ENCODE assay signal across 8 mouse cellular contexts in the genomic region with DNA sequence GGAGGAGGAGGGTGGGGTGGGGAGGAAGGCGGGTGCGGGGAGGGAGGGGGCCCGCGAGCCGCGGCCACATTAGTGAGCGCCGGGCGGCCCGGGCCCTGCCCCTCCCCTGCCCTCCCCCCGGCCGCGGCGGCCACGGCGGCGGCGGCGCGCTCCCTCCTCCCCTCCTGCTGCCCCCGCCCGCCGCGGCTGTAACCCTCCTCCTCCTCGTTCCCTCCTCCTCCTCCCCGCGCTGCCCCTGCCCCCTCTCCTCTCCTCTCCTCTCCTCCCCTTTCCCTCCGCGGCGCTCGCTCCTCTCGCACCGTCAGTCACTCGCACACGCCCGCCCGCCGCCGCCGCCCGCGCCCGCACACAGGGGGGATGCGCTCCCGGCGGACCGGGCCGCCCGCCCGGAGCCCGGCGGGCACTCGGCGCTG. TPM values are rescaled to one million over a fixed set of nuclear protein-coding genes. Genes with fewer than 3 reads are reported as not detected.
DNase-seq lines count a peak whose midpoint lies in the region; ATAC-seq and TF ChIP-seq lines count a peak whose summit lies in the region.

No protein-coding gene starts in this region.

- peak overlapping the region; percentile 100 for H3K27ac ChIP-seq in heart, embryonic 13.5 days (replicated peaks)
- peak overlapping the region; percentile 93 for H3K27ac ChIP-seq in liver, embryonic 14.5 days
- peak overlapping the region; percentile 100 for H3K27ac ChIP-seq in neural tube, embryonic 11.5 days (ENCODE audit: low read depth, low read length)

- peak overlapping the region; percentile 100 for H3K9ac ChIP-seq in heart, embryonic 13.5 days
- H3K9ac ChIP-seq in liver, embryonic 14.5 days (replicated peaks), result peak overlapping the region; percentile 99
- peak overlapping the region; percentile 99 for H3K9ac ChIP-seq in neural tube, embryonic 11.5 days (ENCODE audit: low read length)

- H3K4me1 ChIP-seq in heart, embryonic 13.5 days, result peaks cover 37% of the 10 kb centered on the region
- H3K4me1 ChIP-seq in liver, embryonic 14.5 days (replicated peaks; ENCODE audit: control insufficient read depth in 2 of 2, insufficient read depth in 2 of 2, low read length in 1 of 2), result peaks cover 16 to 17% of the 10 kb centered on the region in 2 experiments
- H3K4me1 ChIP-seq in neural tube, embryonic 11.5 days (ENCODE audit: control insufficient read depth, insufficient read depth, low read length), result peaks cover 22% of the 10 kb centered on the region

- no peaks in the 10 kb centered on the region for H3K9me3 ChIP-seq in heart, embryonic 13.5 days
- H3K9me3 ChIP-seq in liver, embryonic 14.5 days (ENCODE audit: control insufficient read depth, low read length), result no peaks in the 10 kb centered on the region
- H3K9me3 ChIP-seq in neural tube, embryonic 11.5 days (ENCODE audit: control insufficient read depth, low read length), result no peaks in the 10 kb centered on the region

- ATAC-seq in erythroid progenitor cell, adult 5-6 weeks (replicated peaks; ENCODE audit: low FRiP score, poor library complexity, severe bottlenecking), result peak; percentile 53
- peak; percentile 68 for ATAC-seq in heart, embryonic 13.5 days (ENCODE audit: extremely low read depth, insufficient number of reproducible peaks, low FRiP score, low TSS enrichment)
- peak; percentile 67 for ATAC-seq in liver, embryonic 14.5 days (ENCODE audit: insufficient read depth)
- ATAC-seq in neural tube, embryonic 11.5 days (ENCODE audit: insufficient read depth, low FRiP score, low TSS enrichment), result peak; percentile 68

- no peaks in the 10 kb centered on the region for H3K27me3 ChIP-seq in heart, embryonic 13.5 days (replicated peaks)
- H3K27me3 ChIP-seq in liver, embryonic 14.5 days (ENCODE audit: control insufficient read depth, insufficient read depth, low read length), result no peaks in the 10 kb centered on the region
- H3K27me3 ChIP-seq in neural tube, embryonic 11.5 days (ENCODE audit: control insufficient read depth, insufficient read depth, low read length), result no peaks in the 10 kb centered on the region

- H3K4me3 ChIP-seq in heart, embryonic 13.5 days, result peak overlapping the region; percentile 100
- H3K4me3 ChIP-seq in liver, embryonic 14.5 days (ENCODE audit: insufficient read depth in 1 of 2, low read depth in 2 of 2, low read length in 2 of 2), result peak overlapping the region; percentile 87 to 92
- H3K4me3 ChIP-seq in neural tube, embryonic 11.5 days (ENCODE audit: low read depth, low read length), result peak overlapping the region; percentile 96

- H3K4me2 ChIP-seq in heart, embryonic 13.5 days, result peak overlapping the region; percentile 86
- peak overlapping the region; percentile 81 for H3K4me2 ChIP-seq in liver, embryonic 14.5 days (ENCODE audit: low read depth)
- H3K4me2 ChIP-seq in neural tube, embryonic 11.5 days (ENCODE audit: low read depth), result peak overlapping the region; percentile 35

- 1% methylated on average over 12 of the region's 54 CpGs for WGBS in heart, embryonic 13.5 days
- WGBS in liver, embryonic 14.5 days (ENCODE audit: insufficient replicate concordance), result under 1% methylated on average over 40 of the region's 54 CpGs
- WGBS in neural tube, embryonic 11.5 days, result 0% methylated on average over 15 of the region's 54 CpGs

- no peak for TF ChIP-seq EP300 in liver, embryonic 14.5 days (IDR thresholded peaks at IDR 0.05; ENCODE audit: low read depth)

- no peak for TF ChIP-seq CTCF in brain, embryonic 14.5 days (IDR thresholded peaks at IDR 0.05; ENCODE audit: borderline replicate concordance, extremely low read depth, insufficient read depth, insufficient read length)
- TF ChIP-seq CTCF in liver, embryonic 14.5 days (IDR thresholded peaks at IDR 0.05; ENCODE audit: low read depth), result no peak

- DNase-seq in CD4-positive helper T cell, adult 2 months (ENCODE audit: low read depth, low spot score), result peak; percentile 93
- DNase-seq in brain, embryonic 14.5 days (ENCODE audit: low read depth), result peak; percentile 96
- peak; percentile 94 for DNase-seq in kidney, postnatal 10 days
- peak in 2 of 3 experiments; percentile 72 to 75 for DNase-seq in liver, embryonic 14.5 days (ENCODE audit: low read depth in 3 of 3, low spot score in 3 of 3)
- DNase-seq in neural tube, embryonic 11.5 days (ENCODE audit: low spot score), result no peak
- peak; percentile 88 for DNase-seq in testis, postnatal 14 days (ENCODE audit: low spot score)

- H3K36me3 ChIP-seq in heart, embryonic 13.5 days, result peaks cover 6% of the 10 kb centered on the region; the same call in 1 of the 2 replicates
- peaks cover 10% of the 10 kb centered on the region for H3K36me3 ChIP-seq in liver, embryonic 14.5 days (replicated peaks; ENCODE audit: control insufficient read depth, insufficient read depth, low read depth)
- H3K36me3 ChIP-seq in neural tube, embryonic 11.5 days (ENCODE audit: control insufficient read depth, insufficient read depth, low read length), result no peaks in the 10 kb centered on the region

- peak; percentile 46; the same call in 1 of the 2 replicates for TF ChIP-seq POLR2A in brain, embryonic 14.5 days (IDR thresholded peaks at IDR 0.05; ENCODE audit: borderline replicate concordance, extremely low read depth, insufficient read depth, insufficient read length, poor library complexity, severe bottlenecking)

RNA-seq across cellular contexts. Expression of gene Sp3, which starts 0.6 kb away (rescaled TPM):
- polyA plus RNA-seq in brain, embryonic 14.5 days (2012; rRNA removed), result 40.7 and 41.7 TPM in 2 replicates
- total RNA-seq in erythroid progenitor cell, adult 5-6 weeks (2015; ENCODE audit: low replicate concordance), result 188 and 216 TPM in 2 replicates
- 249 and 271 TPM in 2 replicates for total RNA-seq in erythroid progenitor cell, adult 5-6 weeks (2017; ENCODE audit: low replicate concordance)
- 30.5 and 31.0 TPM in 2 replicates for polyA plus RNA-seq in heart, embryonic 13.5 days (2015; fragmentation: Nextera tagmentation; extraction: Ambion mirVana)
- polyA plus RNA-seq in liver, embryonic 14.5 days (2012; rRNA removed), result 13.1 and 19.0 TPM in 2 replicates
- 35.0 and 36.2 TPM in 2 replicates for polyA plus RNA-seq in liver, embryonic 14.5 days (2014; fragmentation: Nextera tagmentation; extraction: Ambion mirVana)
- polyA plus RNA-seq in neural tube, embryonic 11.5 days (2014; fragmentation: Nextera tagmentation; extraction: Ambion mirVana), result 65.8 and 67.3 TPM in 2 replicates

RNA-seq across cellular contexts. Expression of gene Gm11084, which starts 6.9 kb away (rescaled TPM):
- not detected in 2 replicates for polyA plus RNA-seq in brain, embryonic 14.5 days (2012; rRNA removed)
- total RNA-seq in erythroid progenitor cell, adult 5-6 weeks (2015; ENCODE audit: low replicate concordance), result not detected in 2 replicates
- total RNA-seq in erythroid progenitor cell, adult 5-6 weeks (2017; ENCODE audit: low replicate concordance), result not detected in 2 replicates
- not detected in 2 replicates for polyA plus RNA-seq in heart, embryonic 13.5 days (2015; fragmentation: Nextera tagmentation; extraction: Ambion mirVana)
- polyA plus RNA-seq in liver, embryonic 14.5 days (2012; rRNA removed), result not detected in 2 replicates
- not detected in 2 replicates for polyA plus RNA-seq in liver, embryonic 14.5 days (2014; fragmentation: Nextera tagmentation; extraction: Ambion mirVana)
- not detected in 2 replicates for polyA plus RNA-seq in neural tube, embryonic 11.5 days (2014; fragmentation: Nextera tagmentation; extraction: Ambion mirVana)

Comparison
In these comparisons a context has a peak if more than half of its experiments do, and no peak if none do; other contexts are left out.
1. H3K4me2 ChIP-seq: peak in every context shown above with its lines; median percentile 86 in heart, embryonic 13.5 days; 81 in liver, embryonic 14.5 days; 35 in neural tube, embryonic 11.5 days.